Mouse (Mus musculus): ENCODE data around the gene Syk. TPM values are rescaled to one million over a fixed set of nuclear protein-coding genes. Genes with fewer than 3 reads are reported as not detected.

Syk gene
- polyA plus RNA-seq, 1 experiment from 2014 or later: 4.3 TPM

DNA sequence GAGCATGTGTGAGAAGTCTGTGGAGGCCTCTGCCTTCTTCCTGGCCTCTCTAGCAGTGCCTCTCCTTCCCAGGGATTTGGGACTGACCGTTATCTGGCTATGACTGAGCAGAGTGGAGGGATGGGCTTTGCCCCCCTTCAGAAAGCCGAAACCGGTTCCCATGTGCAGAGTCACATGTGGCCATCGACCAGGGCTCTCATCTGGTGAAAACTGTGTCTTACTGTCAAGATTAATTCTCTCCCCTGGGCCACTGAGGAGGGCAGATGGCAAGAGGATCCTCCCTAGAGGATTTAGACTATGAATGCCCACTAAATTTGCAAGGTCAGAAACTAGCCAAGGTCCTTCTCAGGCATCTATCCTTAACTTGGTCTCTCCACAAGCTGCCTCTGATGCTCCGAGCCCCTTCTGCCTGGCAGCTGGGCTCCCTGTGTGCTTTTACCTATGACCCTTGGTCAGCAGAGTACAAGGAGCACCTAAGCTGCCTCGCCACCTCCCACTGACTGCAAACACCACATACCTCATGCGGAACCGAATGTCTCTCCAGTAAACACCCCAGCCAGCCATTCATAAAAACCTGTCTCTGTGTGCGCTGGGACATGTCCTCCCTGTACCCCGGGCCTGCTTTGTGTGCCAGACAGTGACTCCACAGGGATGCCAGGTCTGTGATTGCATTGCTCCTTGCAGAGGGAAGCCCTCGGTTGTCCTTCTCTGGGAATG, 65.2 kb downstream of the Syk start:
- H3K27ac ChIP-seq (ENCODE audit: low read length): no peak overlapping the region
- no peak overlapping the region for H3K4me2 ChIP-seq (replicated peaks; ENCODE audit: low read depth, low read length)
- H3K9me3 ChIP-seq (ENCODE audit: low read length): no peaks in the 10 kb centered on the region
- ATAC-seq: no peak
- DNase-seq (ENCODE audit: low spot score): no peak
- no peak overlapping the region for H3K9ac ChIP-seq (replicated peaks; ENCODE audit: low read depth)
- H3K27me3 ChIP-seq (replicated peaks; ENCODE audit: insufficient read depth, low read length): no peaks in the 10 kb centered on the region
- WGBS: 66% methylated on average over 11 of the region's 11 CpGs
- no peaks in the 10 kb centered on the region for H3K4me1 ChIP-seq (ENCODE audit: insufficient read depth, low read depth, low read length)
- H3K4me3 ChIP-seq (ENCODE audit: low read depth, low read length): no peak overlapping the region
- H3K36me3 ChIP-seq (ENCODE audit: insufficient read depth, low read length): no peaks in the 10 kb centered on the region
- no peak for TF ChIP-seq CTCF (IDR thresholded peaks at IDR 0.05)
- TF ChIP-seq EP300 (IDR thresholded peaks at IDR 0.05): no peak

DNA sequence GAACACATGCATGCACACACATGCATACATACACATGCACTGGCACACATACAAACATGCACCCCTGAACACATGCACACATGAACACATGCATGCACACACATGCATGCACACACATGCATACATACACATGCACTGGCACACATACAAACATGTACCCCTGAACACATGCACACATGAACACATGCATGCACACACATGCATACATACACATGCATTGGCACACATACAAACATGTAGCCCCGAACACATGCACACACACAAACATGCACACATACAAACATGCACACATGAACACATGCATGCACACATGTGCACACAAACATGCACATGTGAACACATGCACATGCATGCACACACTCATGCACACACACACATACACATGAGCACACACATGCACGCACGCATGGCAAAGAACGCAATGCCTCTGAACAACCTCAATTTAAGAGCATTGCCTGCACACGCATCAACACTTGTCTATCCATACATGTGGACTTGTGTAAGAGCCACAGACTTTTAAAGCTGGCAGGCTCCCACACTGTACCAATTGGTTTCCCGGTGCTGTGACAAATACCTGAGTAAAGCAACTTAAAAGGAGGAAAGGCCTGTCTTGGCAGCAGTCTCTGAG, 66.9 kb downstream of the Syk start:
- no peak for DNase-seq (ENCODE audit: low spot score)
- Histone ChIP-seq H3K9me3 (ENCODE audit: low read length) (no peaks in the 10 kb centered on the region), H3K36me3 (ENCODE audit: insufficient read depth, low read length) (no peaks in the 10 kb centered on the region), H3K27me3 (replicated peaks; ENCODE audit: insufficient read depth, low read length) (no peaks in the 10 kb centered on the region), H3K27ac (ENCODE audit: low read length) (no peak overlapping the region), H3K9ac (replicated peaks; ENCODE audit: low read depth) (no peak overlapping the region), H3K4me2 (replicated peaks; ENCODE audit: low read depth, low read length) (no peak overlapping the region), H3K4me3 (ENCODE audit: low read depth, low read length) (no peak overlapping the region), H3K4me1 (ENCODE audit: insufficient read depth, low read depth, low read length) (no peaks in the 10 kb centered on the region)
- no peak for ATAC-seq
- TF ChIP-seq EP300 (IDR thresholded peaks at IDR 0.05) (no peak), CTCF (IDR thresholded peaks at IDR 0.05) (no peak)
- 96% methylated on average over 6 of the region's 6 CpGs for WGBS

DNA sequence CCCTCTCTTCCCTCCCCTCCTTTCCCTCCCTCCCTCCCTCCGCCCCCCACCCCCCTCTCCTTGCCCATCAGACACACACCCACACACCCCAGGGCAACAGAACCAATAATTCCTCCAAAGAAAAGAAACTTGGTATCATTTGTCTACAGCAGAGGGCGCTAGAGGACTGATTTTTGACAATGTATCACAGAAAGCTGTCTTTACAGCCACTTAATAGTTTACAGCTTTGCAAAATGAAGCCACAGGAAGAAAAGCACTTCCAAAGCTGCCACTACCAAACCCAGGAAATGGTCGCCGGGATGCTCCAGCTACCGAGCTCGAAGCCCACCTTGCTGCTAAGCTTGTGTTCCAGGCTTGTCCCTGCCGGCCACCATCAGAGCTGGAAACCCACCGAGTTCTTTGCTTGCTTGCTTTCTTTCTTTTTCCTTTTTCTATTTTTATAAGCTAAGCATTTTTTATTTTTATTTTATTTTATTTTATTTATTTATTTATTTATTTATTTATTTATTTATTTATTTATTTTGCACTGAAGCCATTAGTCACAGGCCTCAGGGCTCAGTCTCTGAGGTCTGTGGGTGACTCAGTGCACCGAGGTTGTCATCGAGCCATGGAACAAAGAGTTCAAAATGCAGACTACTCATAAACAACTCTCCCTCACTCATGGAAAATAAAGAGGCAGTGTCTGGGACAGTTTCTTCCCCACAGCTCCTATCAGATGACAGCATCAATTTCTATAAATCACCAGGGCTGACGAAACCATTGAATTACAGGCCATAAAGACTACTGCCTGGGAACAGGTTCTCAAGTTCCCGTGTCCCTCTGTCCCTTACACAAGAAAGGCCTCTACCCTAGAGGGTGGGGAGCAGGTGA, 68.6 kb downstream of the Syk start:
- WGBS: 46% methylated on average over 11 of the region's 12 CpGs
- H3K4me3 ChIP-seq (ENCODE audit: low read depth, low read length): no peak overlapping the region
- DNase-seq (ENCODE audit: low spot score) (peak; percentile 76), ATAC-seq (peak; percentile 67)
- H3K27me3 ChIP-seq (replicated peaks; ENCODE audit: insufficient read depth, low read length): no peaks in the 10 kb centered on the region
- H3K36me3 ChIP-seq (ENCODE audit: insufficient read depth, low read length): no peaks in the 10 kb centered on the region
- H3K9ac ChIP-seq (replicated peaks; ENCODE audit: low read depth): no peak overlapping the region
- no peak overlapping the region for H3K27ac ChIP-seq (ENCODE audit: low read length)
- TF ChIP-seq EP300 (IDR thresholded peaks at IDR 0.05) (peak; percentile 86), CTCF (IDR thresholded peaks at IDR 0.05) (peak; percentile 73)
- H3K4me2 ChIP-seq (replicated peaks; ENCODE audit: low read depth, low read length): no peak overlapping the region
- no peaks in the 10 kb centered on the region for H3K9me3 ChIP-seq (ENCODE audit: low read length)
- H3K4me1 ChIP-seq (ENCODE audit: insufficient read depth, low read depth, low read length): no peaks in the 10 kb centered on the region

DNA sequence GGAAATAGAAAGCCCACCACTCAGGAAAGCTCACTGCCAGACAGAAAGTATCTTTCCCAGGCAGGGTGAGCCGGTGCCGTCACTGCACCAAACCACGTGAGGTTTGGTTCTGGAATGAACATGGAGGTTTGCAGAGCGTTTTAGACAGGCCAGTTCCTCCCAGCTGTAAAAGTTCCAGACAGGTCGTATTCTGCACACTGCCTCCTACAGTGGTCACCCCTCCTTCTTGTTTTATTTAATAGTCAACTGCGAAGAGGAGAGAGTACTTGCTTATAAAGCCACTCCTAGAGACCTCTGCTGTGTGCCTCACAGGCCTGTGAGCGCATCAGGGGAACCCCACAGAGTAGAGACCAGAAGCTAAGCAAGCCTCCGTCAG, 69.3 kb downstream of the Syk start:
- H3K9me3 ChIP-seq (ENCODE audit: low read length): no peaks in the 10 kb centered on the region
- TF ChIP-seq CTCF (IDR thresholded peaks at IDR 0.05) (no peak), EP300 (IDR thresholded peaks at IDR 0.05) (no peak)
- H3K27ac ChIP-seq (ENCODE audit: low read length): no peak overlapping the region
- WGBS: 88% methylated on average over 8 of the region's 8 CpGs
- no peak overlapping the region for H3K9ac ChIP-seq (replicated peaks; ENCODE audit: low read depth)
- H3K36me3 ChIP-seq (ENCODE audit: insufficient read depth, low read length): no peaks in the 10 kb centered on the region
- no peak overlapping the region for H3K4me2 ChIP-seq (replicated peaks; ENCODE audit: low read depth, low read length)
- H3K4me1 ChIP-seq (ENCODE audit: insufficient read depth, low read depth, low read length): no peaks in the 10 kb centered on the region
- no peak overlapping the region for H3K4me3 ChIP-seq (ENCODE audit: low read depth, low read length)
- no peaks in the 10 kb centered on the region for H3K27me3 ChIP-seq (replicated peaks; ENCODE audit: insufficient read depth, low read length)
- ATAC-seq: no peak
- no peak for DNase-seq (ENCODE audit: low spot score)

DNA sequence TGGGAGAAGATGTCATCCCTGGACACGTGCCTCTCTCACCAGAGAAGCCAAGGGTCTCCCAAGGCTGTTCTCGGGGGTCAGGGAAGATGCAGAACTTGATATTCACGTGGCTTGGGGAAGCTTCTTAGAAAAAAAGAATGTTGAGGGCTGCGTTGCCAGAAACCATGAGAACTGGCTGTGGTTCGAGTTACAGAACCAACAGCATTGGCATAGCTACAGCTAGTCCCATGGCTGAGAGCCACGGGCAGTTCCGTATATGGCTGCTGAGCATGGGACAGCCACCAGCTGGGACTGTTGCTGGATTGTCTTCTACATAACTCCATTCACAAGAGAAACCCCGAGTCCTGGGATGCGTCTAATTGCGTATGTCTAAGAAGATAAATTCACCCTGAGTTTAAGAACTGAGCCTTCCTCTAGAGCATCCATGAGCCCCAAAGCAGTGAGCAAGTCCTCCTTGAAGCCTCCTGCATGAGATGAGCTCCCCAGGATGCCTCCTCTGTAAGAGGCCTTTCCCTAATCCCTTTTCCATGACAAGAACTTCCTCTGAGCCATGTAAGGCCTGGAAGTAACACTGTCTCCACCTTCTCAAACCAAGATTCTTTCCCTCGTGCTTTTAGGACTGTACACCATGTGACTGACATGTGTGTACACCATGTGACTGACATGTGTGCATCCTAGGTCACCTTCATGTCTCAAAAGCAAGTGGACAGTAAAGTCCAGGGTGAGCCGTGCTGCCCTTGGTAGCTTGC, 71.3 kb downstream of the Syk start:
- TF ChIP-seq CTCF (IDR thresholded peaks at IDR 0.05) (no peak), EP300 (IDR thresholded peaks at IDR 0.05) (no peak)
- DNase-seq (ENCODE audit: low spot score): peak; percentile 36
- no peak overlapping the region for H3K4me3 ChIP-seq (ENCODE audit: low read depth, low read length)

More for the DNA sequence above, 71.3 kb downstream of the Syk start:
- no peaks in the 10 kb centered on the region for H3K27me3 ChIP-seq (replicated peaks; ENCODE audit: insufficient read depth, low read length)
- peak; percentile 42; the same call in 1 of the 2 replicates for ATAC-seq
- WGBS: 52% methylated on average over 12 of the region's 12 CpGs
- no peaks in the 10 kb centered on the region for H3K4me1 ChIP-seq (ENCODE audit: insufficient read depth, low read depth, low read length)
- no peak overlapping the region for H3K4me2 ChIP-seq (replicated peaks; ENCODE audit: low read depth, low read length)
- H3K9me3 ChIP-seq (ENCODE audit: low read length): no peaks in the 10 kb centered on the region
- H3K36me3 ChIP-seq (ENCODE audit: insufficient read depth, low read length): no peaks in the 10 kb centered on the region
- H3K27ac ChIP-seq (ENCODE audit: low read length): no peak overlapping the region
- no peak overlapping the region for H3K9ac ChIP-seq (replicated peaks; ENCODE audit: low read depth)
